Mouse (Mus musculus): ENCODE measurements around the gene Six1.

Six1 gene

GRCm38 (mm10) chr12:73050305-73050704 lies 3.4 kb downstream of the Six1 start:
- no peak for DNase-seq (ENCODE audit: low read depth, low spot score)

- no peak for DNase-seq (ENCODE audit: low read depth, low spot score)
Measured at GRCm38 (mm10) chr12:73049520-73050225, 4.0 kb downstream of the Six1 start.

- no peak for DNase-seq (ENCODE audit: low read depth, low spot score)
Measured at GRCm38 (mm10) chr12:73048537-73048936, 5.2 kb downstream of the Six1 start.

GRCm38 (mm10) chr12:73047576-73047975 lies 6.1 kb downstream of the Six1 start:
- no peak for DNase-seq (ENCODE audit: low read depth, low spot score)

GRCm38 (mm10) chr12:73046607-73047180 lies 7.0 kb downstream of the Six1 start:
- DNase-seq (ENCODE audit: low read depth, low spot score) = no peak

GRCm38 (mm10) chr12:73045724-73046606 lies 7.7 kb downstream of the Six1 start:
- DNase-seq (ENCODE audit: low read depth, low spot score) = no peak

GRCm38 (mm10) chr12:73045046-73045723 lies 8.5 kb downstream of the Six1 start:
- DNase-seq (ENCODE audit: low read depth, low spot score) = no peak

GRCm38 (mm10) chr12:73044221-73045045 lies 9.3 kb downstream of the Six1 start:
- no peak for DNase-seq (ENCODE audit: low read depth, low spot score)

- no peak for DNase-seq (ENCODE audit: low read depth, low spot score)
Measured at GRCm38 (mm10) chr12:73043396-73044167, 10.1 kb downstream of the Six1 start.

GRCm38 (mm10) chr12:73042903-73043302 lies 10.8 kb downstream of the Six1 start:
- DNase-seq (ENCODE audit: low read depth, low spot score) = no peak

- DNase-seq (ENCODE audit: low read depth, low spot score) = no peak
Measured at GRCm38 (mm10) chr12:73042406-73042805, 11.3 kb downstream of the Six1 start.

GRCm38 (mm10) chr12:73041256-73041630 lies 12.4 kb downstream of the Six1 start:
- no peak for DNase-seq (ENCODE audit: low read depth, low spot score)

GRCm38 (mm10) chr12:73040563-73041255 lies 13.0 kb downstream of the Six1 start:
- no peak for DNase-seq (ENCODE audit: low read depth, low spot score)

- no peak for DNase-seq (ENCODE audit: low read depth, low spot score)
Measured at GRCm38 (mm10) chr12:73039939-73040562, 13.6 kb downstream of the Six1 start.

GRCm38 (mm10) chr12:73038992-73039938 lies 14.4 kb downstream of the Six1 start:
- DNase-seq (ENCODE audit: low read depth, low spot score) = no peak

GRCm38 (mm10) chr12:73038441-73038991 lies 15.2 kb downstream of the Six1 start:
- no peak for DNase-seq (ENCODE audit: low read depth, low spot score)

GRCm38 (mm10) chr12:73037385-73038160 lies 16.1 kb downstream of the Six1 start:
- no peak for DNase-seq (ENCODE audit: low read depth, low spot score)
